Mouse (Mus musculus) heart, adult 2 months (tissue): ENCODE measurements around the gene Olfr366. TPM values are rescaled to one million over a fixed set of nuclear protein-coding genes. Genes with fewer than 3 reads are reported as not detected.
"Not testable (repeated sequence)": the region's sequence is repeated elsewhere in the genome, so short reads cannot be mapped to it uniquely, and the experiment has no call there.

Experiments
- DNase-seq, 2 experiments: peaks; one replicate each; pipeline ENCODE4 v3.0.0; 2021
- H3K27ac ChIP-seq: fragments of 200-600 bp; 2 replicates; pipeline ENCODE4 v1.8.1; 2022
- H3K27me3 ChIP-seq: fragments of 200-500 bp; 2 replicates; pipeline ENCODE4 v1.6.1; 2012; ENCODE audit warnings: mild to moderate bottlenecking, low read length, inconsistent platforms, mixed read lengths; ENCODE audit not compliant: control insufficient read depth, insufficient read depth
- H3K36me3 ChIP-seq: fragments of 200-500 bp; 2 replicates; pipeline ENCODE4 v1.6.1; 2012; ENCODE audit warnings: low read length, inconsistent platforms; ENCODE audit not compliant: control insufficient read depth, insufficient read depth
- H3K4me1 ChIP-seq: fragments of 200-500 bp; 2 replicates; pipeline ENCODE4 v1.6.1; 2011; ENCODE audit warnings: low read length; ENCODE audit not compliant: control insufficient read depth, insufficient read depth
- H3K4me3 ChIP-seq: fragments of 200-600 bp; 2 replicates; pipeline ENCODE4 v1.8.1; 2022
- H3K79me2 ChIP-seq: fragments of 200-500 bp; replicated peaks from 2 replicates; pipeline ENCODE4 v1.6.1; 2012; ENCODE audit warnings: mild to moderate bottlenecking, inconsistent platforms, low read length, moderate library complexity, mixed read lengths; ENCODE audit not compliant: control insufficient read depth, insufficient read depth
- H3K9ac ChIP-seq: fragments of 200-500 bp; 2 replicates; pipeline ENCODE4 v1.6.1; 2012; ENCODE audit warnings: low read depth, mild to moderate bottlenecking, control low read depth, inconsistent platforms, low read length, mixed read lengths
- CTCF ChIP-seq: fragments of 200-600 bp; IDR thresholded peaks from 2 replicates; pipeline ENCODE4 v1.8.1; 2022; ENCODE audit warnings: antibody characterized with exemption, mild to moderate bottlenecking, moderate library complexity
- EP300 ChIP-seq: fragments of 200-500 bp; IDR thresholded peaks from 2 replicates; pipeline ENCODE4 v1.6.1; 2011; ENCODE audit warnings: low read depth, low read length, control low read depth; ENCODE audit not compliant: insufficient read depth
- POLR2A ChIP-seq: fragments of 200-500 bp; IDR thresholded peaks from 2 replicates; pipeline ENCODE4 v1.6.1; 2011; ENCODE audit warnings: mild to moderate bottlenecking, low read depth, low read length, control low read depth; ENCODE audit not compliant: insufficient read depth
- WGBS: fragments of 180-500 bp; shearing (Covaris S2); methylation state at CpG from one replicate; pipeline ENCODE4 v1.1.7; 2018; 5-methylcytosine and 5-hydroxymethylcytosine counted together
- intact Hi-C: fragments of 180-260 bp; cut with DNase I; formaldehyde crosslinking; loops from one replicate; pipeline ENCODE4 v1.15.1; 2025
- long read RNA-seq: library from polyadenylated mRNA; stranded (forward); transcript quantifications from one replicate; pipeline ENCODE4 v2.0.0, GENCODE M21; 2021
- polyA plus RNA-seq: library from polyadenylated mRNA; depleted of rRNA; stranded (reverse); fragments of >200 nt; gene quantifications from 2 replicates; pipeline ENCODE4 v1.2.3, GENCODE M21; 2012; rRNA removed
- total RNA-seq, 2 experiments: library from RNA; stranded (reverse); gene quantifications; 2 replicates each; pipeline ENCODE4 v1.2.3; 2021

Gene Olfr366
- total RNA-seq (not detected), polyA plus RNA-seq (not detected in 2 replicates)
- long read RNA-seq, result 0 reads

- no peak within 1 kb of the TSS for H3K27ac ChIP-seq
- H3K4me1 ChIP-seq, result no peaks in the 10 kb centered on the region
- no peaks in the 10 kb centered on the region for H3K79me2 ChIP-seq
- TF ChIP-seq CTCF, result no peak
- TF ChIP-seq EP300, result no peak
- no peak for TF ChIP-seq POLR2A
- no peak within 1 kb of the TSS for H3K9ac ChIP-seq
- H3K27me3 ChIP-seq, result no peaks in the 10 kb centered on the region
- intact Hi-C loops, result no loop called here
- H3K4me3 ChIP-seq, result no peak within 1 kb of the TSS
- no peak for DNase-seq
- no peaks in the 10 kb centered on the region for H3K36me3 ChIP-seq
Observed at GRCm38 (mm10) chr2:37211274-37211673, at the start of gene Olfr366. Gene Olfr366, plus strand, starts transcription at chr2:37211574.

GRCm38 (mm10) chr2:37187898-37188297, 23.5 kb upstream of the Olfr366 start, which contains the start of gene Olfr365:
Gene Olfr365, plus strand, starts transcription at chr2:37188198.
- no peaks in the 10 kb centered on the region for H3K79me2 ChIP-seq
- no peak within 1 kb of the TSS for H3K9ac ChIP-seq
- WGBS, result 55% methylated on average over 3 of the region's 3 CpGs
- no peak within 1 kb of the TSS for H3K27ac ChIP-seq
- no peaks in the 10 kb centered on the region for H3K4me1 ChIP-seq
- H3K4me3 ChIP-seq, result no peak within 1 kb of the TSS
- no peaks in the 10 kb centered on the region for H3K27me3 ChIP-seq
- no peak for TF ChIP-seq EP300
- no peak for TF ChIP-seq POLR2A
- TF ChIP-seq CTCF, result no peak
- DNase-seq, result no peak
- no peaks in the 10 kb centered on the region for H3K36me3 ChIP-seq
- intact Hi-C loops, result no loop called here

GRCm38 (mm10) chr2:37261781-37262180, 50.4 kb downstream of the Olfr366 start:
- H3K9ac ChIP-seq, H3K4me3 ChIP-seq, intact Hi-C loops, H3K27me3 ChIP-seq, H3K27ac ChIP-seq, H3K79me2 ChIP-seq, H3K4me1 ChIP-seq, H3K36me3 ChIP-seq, DNase-seq: not testable (repeated sequence)
- WGBS, result 67% methylated on average over 7 of the region's 7 CpGs

Other genes starting within 250 kb of the Olfr366 start
- gene Olfr357, start 217.7 kb upstream of the Olfr366 start, total RNA-seq, result not detected
- gene Olfr357, start 217.7 kb upstream of the Olfr366 start, polyA plus RNA-seq, result not detected in 2 replicates
- gene Olfr358, start 202.2 kb upstream of the Olfr366 start, total RNA-seq, result not detected
- not detected in 2 replicates for gene Olfr358, start 202.2 kb upstream of the Olfr366 start, polyA plus RNA-seq
- not detected for gene Olfr360, start 145.8 kb upstream of the Olfr366 start, total RNA-seq
- not detected in 2 replicates for gene Olfr360, start 145.8 kb upstream of the Olfr366 start, polyA plus RNA-seq
- not detected for gene Olfr361, start 122.3 kb upstream of the Olfr366 start, total RNA-seq
- not detected in 2 replicates for gene Olfr361, start 122.3 kb upstream of the Olfr366 start, polyA plus RNA-seq
- not detected for gene Olfr362, start 93.7 kb upstream of the Olfr366 start, total RNA-seq
- not detected in 2 replicates for gene Olfr362, start 93.7 kb upstream of the Olfr366 start, polyA plus RNA-seq
- gene Olfr364-ps1, start 72.3 kb upstream of the Olfr366 start, total RNA-seq, result not detected
- gene Olfr364-ps1, start 72.3 kb upstream of the Olfr366 start, polyA plus RNA-seq, result not detected in 2 replicates
- gene Olfr365, start 23.4 kb upstream of the Olfr366 start, total RNA-seq, result not detected
- not detected in 2 replicates for gene Olfr365, start 23.4 kb upstream of the Olfr366 start, polyA plus RNA-seq
- gene Olfr368, start 114.9 kb downstream of the Olfr366 start, total RNA-seq, result not detected
- gene Olfr368, start 114.9 kb downstream of the Olfr366 start, polyA plus RNA-seq, result not detected in 2 replicates
- gene Pdcl, start 147.8 kb downstream of the Olfr366 start, total RNA-seq, result 10 to 100 TPM; 18.1 to 18.9 TPM
- gene Pdcl, start 147.8 kb downstream of the Olfr366 start, polyA plus RNA-seq, result 7.6 and 16.5 TPM in 2 replicates
- gene Rc3h2, start 211.3 kb downstream of the Olfr366 start, total RNA-seq, result 10 to 100 TPM; 28.2 to 35.0 TPM
- 5.9 and 12.8 TPM in 2 replicates for gene Rc3h2, start 211.3 kb downstream of the Olfr366 start, polyA plus RNA-seq
- gene Zbtb26, start 231.6 kb downstream of the Olfr366 start, total RNA-seq, result 1 to 10 TPM; 4.4 to 5.0 TPM
- gene Zbtb26, start 231.6 kb downstream of the Olfr366 start, polyA plus RNA-seq, result 1.7 and 3.9 TPM in 2 replicates
- 1 to 10 TPM; 4.4 to 4.6 TPM for gene Zbtb6, start 231.6 kb downstream of the Olfr366 start, total RNA-seq
- 1.4 and 2.8 TPM in 2 replicates for gene Zbtb6, start 231.6 kb downstream of the Olfr366 start, polyA plus RNA-seq
- gene Rabgap1, start 231.7 kb downstream of the Olfr366 start, total RNA-seq, result 10 to 100 TPM; 36.9 to 43.8 TPM
- 10.4 and 19.1 TPM in 2 replicates for gene Rabgap1, start 231.7 kb downstream of the Olfr366 start, polyA plus RNA-seq